Mouse (Mus musculus): ENCODE data around the gene Cenpu. TPM values are rescaled to one million over a fixed set of nuclear protein-coding genes. Genes with fewer than 3 reads are reported as not detected.

Gene Cenpu
- polyA plus RNA-seq, 1 experiment, result not detected

GRCm38 (mm10) chr8:46587911-46588310 lies 36.1 kb downstream of the Cenpu start:
- Histone ChIP-seq H3K4me3 (ENCODE audit: insufficient read depth, low read depth, low read length) (no peak overlapping the region), H3K27ac (ENCODE audit: insufficient read depth, low read depth, low read length) (no peak overlapping the region), H3K4me1 (ENCODE audit: control insufficient read depth, insufficient read depth, low read length) (no peaks in the 10 kb centered on the region)
- 96% methylated on average over 5 of the region's 5 CpGs for WGBS
- no peak for TF ChIP-seq CTCF (IDR thresholded peaks at IDR 0.05; ENCODE audit: insufficient read depth, low read depth, low read length)
- no peak for TF ChIP-seq POLR2A (IDR thresholded peaks at IDR 0.05; ENCODE audit: insufficient read depth, low read depth, low read length)

GRCm38 (mm10) chr8:46588663-46589062 lies 36.8 kb downstream of the Cenpu start:
- WGBS, result 96% methylated on average over 2 of the region's 2 CpGs
- H3K4me3 ChIP-seq (ENCODE audit: insufficient read depth, low read depth, low read length), result no peak overlapping the region
- TF ChIP-seq CTCF (IDR thresholded peaks at IDR 0.05; ENCODE audit: insufficient read depth, low read depth, low read length) (no peak), POLR2A (IDR thresholded peaks at IDR 0.05; ENCODE audit: insufficient read depth, low read depth, low read length) (no peak)
- H3K27ac ChIP-seq (ENCODE audit: insufficient read depth, low read depth, low read length), result no peak overlapping the region
- H3K4me1 ChIP-seq (ENCODE audit: control insufficient read depth, insufficient read depth, low read length), result no peaks in the 10 kb centered on the region

DNA sequence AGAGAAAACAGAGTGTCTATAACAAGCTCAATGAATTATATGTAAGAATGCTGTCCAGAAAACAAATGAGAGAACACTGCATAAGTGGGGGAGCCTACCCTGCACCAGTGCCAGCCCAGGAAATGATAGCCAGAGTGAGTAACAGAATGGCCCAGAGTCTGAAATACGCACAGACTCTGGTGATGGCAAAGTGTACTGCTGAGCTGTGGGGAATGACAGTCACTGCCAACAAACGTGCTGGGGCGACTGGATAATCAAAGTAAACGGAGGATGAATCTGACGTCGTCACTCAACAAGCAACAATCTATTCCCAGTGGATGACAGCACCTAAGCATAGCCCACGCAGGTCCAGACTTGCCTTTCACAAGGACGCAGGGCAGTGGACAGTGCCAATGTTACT lies 41.2 kb downstream of the Cenpu start:
- H3K4me3 ChIP-seq (ENCODE audit: insufficient read depth, low read depth, low read length), result no peak overlapping the region
- no peaks in the 10 kb centered on the region for H3K4me1 ChIP-seq (ENCODE audit: control insufficient read depth, insufficient read depth, low read length)
- H3K27ac ChIP-seq (ENCODE audit: insufficient read depth, low read depth, low read length), result no peak overlapping the region
- WGBS, result 78% methylated on average over 8 of the region's 8 CpGs
- TF ChIP-seq POLR2A (IDR thresholded peaks at IDR 0.05; ENCODE audit: insufficient read depth, low read depth, low read length), result no peak
- TF ChIP-seq CTCF (IDR thresholded peaks at IDR 0.05; ENCODE audit: insufficient read depth, low read depth, low read length), result no peak

DNA sequence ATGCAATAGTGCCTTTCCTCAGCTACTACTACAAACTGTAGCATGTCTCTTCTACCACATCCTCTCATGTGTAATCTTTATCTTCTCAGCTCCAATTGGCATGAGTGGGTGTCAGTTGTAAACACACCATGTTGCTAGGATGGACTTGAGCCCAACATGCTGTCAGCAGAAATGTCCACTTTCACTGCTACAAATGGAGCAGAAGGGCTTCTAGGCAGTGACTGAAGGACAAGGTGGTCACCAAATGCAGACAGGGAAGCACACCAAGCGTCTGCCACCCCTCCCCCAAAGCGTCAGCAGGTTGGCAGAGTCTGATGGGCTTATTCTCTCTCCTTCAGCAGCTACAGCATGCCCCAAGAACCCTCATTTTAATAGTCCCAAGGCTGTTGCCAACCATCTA lies 41.9 kb downstream of the Cenpu start:
- H3K4me3 ChIP-seq (ENCODE audit: insufficient read depth, low read depth, low read length), result no peak overlapping the region
- H3K27ac ChIP-seq (ENCODE audit: insufficient read depth, low read depth, low read length), result no peak overlapping the region

DNA sequence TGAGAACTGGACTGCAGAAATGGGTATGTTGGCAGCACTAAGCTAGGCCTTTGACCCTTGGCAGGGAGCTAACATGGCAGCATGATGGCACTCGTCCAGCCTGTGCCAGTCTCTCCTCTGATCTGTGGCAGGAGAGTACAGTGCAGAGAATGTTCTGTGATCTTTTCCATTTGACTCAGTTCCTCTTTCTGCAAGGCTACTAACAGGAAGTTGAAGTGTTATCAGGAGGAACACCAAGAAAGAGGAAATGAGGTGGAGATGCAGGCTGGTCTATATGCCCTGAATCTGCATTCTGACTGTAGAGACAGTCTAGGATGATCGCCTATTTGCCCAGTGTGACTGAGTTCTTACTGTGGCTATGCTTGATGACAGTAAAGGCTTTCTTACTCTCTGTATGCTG lies 43.8 kb downstream of the Cenpu start:
- Histone ChIP-seq H3K27ac (ENCODE audit: insufficient read depth, low read depth, low read length) (no peak overlapping the region), H3K4me1 (ENCODE audit: control insufficient read depth, insufficient read depth, low read length) (no peaks in the 10 kb centered on the region), H3K4me3 (ENCODE audit: insufficient read depth, low read depth, low read length) (no peak overlapping the region)
- 93% methylated on average over 2 of the region's 2 CpGs for WGBS
- TF ChIP-seq CTCF (IDR thresholded peaks at IDR 0.05; ENCODE audit: insufficient read depth, low read depth, low read length) (no peak), POLR2A (IDR thresholded peaks at IDR 0.05; ENCODE audit: insufficient read depth, low read depth, low read length) (no peak)

More for the DNA sequence above, 41.9 kb downstream of the Cenpu start:
- no peaks in the 10 kb centered on the region for H3K4me1 ChIP-seq (ENCODE audit: control insufficient read depth, insufficient read depth, low read length)
- TF ChIP-seq POLR2A (IDR thresholded peaks at IDR 0.05; ENCODE audit: insufficient read depth, low read depth, low read length), result no peak
- no peak for TF ChIP-seq CTCF (IDR thresholded peaks at IDR 0.05; ENCODE audit: insufficient read depth, low read depth, low read length)
- 83% methylated on average over 2 of the region's 2 CpGs for WGBS

- Histone ChIP-seq H3K4me1 (ENCODE audit: control insufficient read depth, insufficient read depth, low read length) (no peaks in the 10 kb centered on the region), H3K4me3 (ENCODE audit: insufficient read depth, low read depth, low read length) (no peak overlapping the region), H3K27ac (ENCODE audit: insufficient read depth, low read depth, low read length) (no peak overlapping the region)
- 87% methylated on average over 2 of the region's 2 CpGs for WGBS
- TF ChIP-seq CTCF (IDR thresholded peaks at IDR 0.05; ENCODE audit: insufficient read depth, low read depth, low read length) (no peak), POLR2A (IDR thresholded peaks at IDR 0.05; ENCODE audit: insufficient read depth, low read depth, low read length) (no peak)
These were observed 44.7 kb downstream of the Cenpu start for GRCm38 (mm10) chr8:46596530-46596929.

DNA sequence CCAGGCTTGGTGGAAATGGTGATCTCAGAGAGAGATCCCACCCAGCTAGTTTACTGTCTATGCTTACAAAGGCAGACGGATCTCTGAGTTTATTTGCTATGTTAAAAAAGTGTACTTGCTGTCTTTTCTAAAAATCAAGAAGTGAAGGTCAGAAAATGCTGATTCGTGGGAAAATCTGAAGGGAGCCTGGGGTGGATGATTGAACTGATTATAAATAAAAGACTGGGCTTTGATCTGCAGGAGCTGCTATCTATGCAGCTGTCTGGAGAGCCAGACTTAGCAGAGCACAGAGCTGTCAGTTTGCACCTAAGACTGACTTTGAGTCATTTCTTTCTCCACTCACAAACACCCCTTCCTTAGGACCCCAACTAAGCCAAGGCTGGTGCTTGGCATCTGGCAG lies 45.6 kb downstream of the Cenpu start:
- no peak for TF ChIP-seq POLR2A (IDR thresholded peaks at IDR 0.05; ENCODE audit: insufficient read depth, low read depth, low read length)
- no peak for TF ChIP-seq CTCF (IDR thresholded peaks at IDR 0.05; ENCODE audit: insufficient read depth, low read depth, low read length)
- no peak overlapping the region for H3K4me3 ChIP-seq (ENCODE audit: insufficient read depth, low read depth, low read length)
- H3K4me1 ChIP-seq (ENCODE audit: control insufficient read depth, insufficient read depth, low read length), result no peaks in the 10 kb centered on the region
- WGBS, result 93% methylated on average over 2 of the region's 2 CpGs
- no peak overlapping the region for H3K27ac ChIP-seq (ENCODE audit: insufficient read depth, low read depth, low read length)

- no peak overlapping the region for H3K27ac ChIP-seq (ENCODE audit: insufficient read depth, low read depth, low read length)
- no peaks in the 10 kb centered on the region for H3K4me1 ChIP-seq (ENCODE audit: control insufficient read depth, insufficient read depth, low read length)
- no peak overlapping the region for H3K4me3 ChIP-seq (ENCODE audit: insufficient read depth, low read depth, low read length)
- 96% methylated on average over 2 of the region's 2 CpGs for WGBS
- TF ChIP-seq CTCF (IDR thresholded peaks at IDR 0.05; ENCODE audit: insufficient read depth, low read depth, low read length), result no peak
- no peak for TF ChIP-seq POLR2A (IDR thresholded peaks at IDR 0.05; ENCODE audit: insufficient read depth, low read depth, low read length)
These were observed 46.3 kb downstream of the Cenpu start for GRCm38 (mm10) chr8:46598114-46598513.

- H3K4me1 ChIP-seq (ENCODE audit: control insufficient read depth, insufficient read depth, low read length), result no peaks in the 10 kb centered on the region
- whole genome bisulfite sequencing, result 93% methylated on average over 5 of the region's 5 CpGs
- no peak overlapping the region for H3K4me3 ChIP-seq (ENCODE audit: insufficient read depth, low read depth, low read length)
- no peak for TF ChIP-seq POLR2A (IDR thresholded peaks at IDR 0.05; ENCODE audit: insufficient read depth, low read depth, low read length)
- no peak overlapping the region for H3K27ac ChIP-seq (ENCODE audit: insufficient read depth, low read depth, low read length)
These were observed 46.9 kb downstream of the Cenpu start for GRCm38 (mm10) chr8:46598753-46599152.

DNA sequence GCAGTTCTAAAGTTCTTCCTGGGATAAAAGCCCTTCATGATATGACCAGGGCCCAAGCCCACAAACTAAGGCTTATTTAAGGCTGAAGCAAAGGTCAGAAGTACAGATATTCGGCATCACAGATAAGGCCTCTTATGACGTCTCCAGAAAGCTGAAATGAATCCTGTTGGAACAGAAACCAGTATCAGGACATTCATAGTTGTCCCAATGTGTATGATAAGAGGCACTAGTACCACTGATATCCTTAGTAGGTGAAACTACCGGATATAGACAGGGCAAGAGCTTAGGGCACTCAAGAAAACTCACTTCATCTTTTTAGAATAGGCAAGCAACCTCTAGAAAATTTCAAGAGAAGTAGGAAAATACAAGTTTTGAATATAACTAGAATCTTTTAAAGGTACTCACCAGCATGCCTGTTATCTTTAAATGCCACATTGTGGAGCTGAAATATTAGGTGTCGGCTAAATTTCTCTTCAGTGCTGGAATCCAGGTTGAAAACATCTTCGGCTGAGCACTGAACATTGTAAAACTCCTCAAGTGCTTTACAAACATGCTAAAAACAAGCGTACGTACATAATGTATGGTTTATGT lies 47.6 kb downstream of the Cenpu start:
- 73% methylated on average over 7 of the region's 7 CpGs for WGBS
- H3K4me3 ChIP-seq (ENCODE audit: insufficient read depth, low read depth, low read length), result no peak overlapping the region
- H3K4me1 ChIP-seq (ENCODE audit: control insufficient read depth, insufficient read depth, low read length), result no peaks in the 10 kb centered on the region
- H3K27ac ChIP-seq (ENCODE audit: insufficient read depth, low read depth, low read length), result no peak overlapping the region
- no peak for TF ChIP-seq POLR2A (IDR thresholded peaks at IDR 0.05; ENCODE audit: insufficient read depth, low read depth, low read length)
- no peak for TF ChIP-seq CTCF (IDR thresholded peaks at IDR 0.05; ENCODE audit: insufficient read depth, low read depth, low read length)
